Mouse (Mus musculus): Measurements from ENCODE around the gene Traf1. TPM values are rescaled to one million over a fixed set of nuclear protein-coding genes. Genes with fewer than 3 reads are reported as not detected.
A peak's percentile ranks its signal among the peaks of the same experiment; 100 is the strongest.

Traf1 gene
- polyA plus RNA-seq, 1 experiment from 2014 or later = 1.6 TPM

DNA sequence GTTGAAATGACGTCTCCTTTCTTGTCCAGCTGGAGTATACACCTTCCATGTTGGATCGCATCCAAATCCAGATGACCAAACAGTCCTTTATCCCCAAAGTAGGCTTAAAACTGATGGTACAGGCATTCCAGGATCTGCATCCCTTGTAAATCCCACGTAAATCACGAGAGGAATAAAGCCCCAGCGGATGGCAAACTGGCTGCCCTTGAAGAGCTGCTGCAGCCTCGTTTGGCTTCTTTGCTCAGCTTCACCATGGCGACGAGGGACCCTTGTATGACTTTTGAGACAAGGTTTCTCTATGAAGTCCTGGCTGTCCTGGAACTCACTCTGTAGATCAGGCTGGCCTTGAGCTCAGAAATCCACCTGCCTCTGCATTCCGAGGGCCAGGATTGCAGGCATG lies 3.1 kb upstream of the Traf1 start:
- H3K9ac ChIP-seq (replicated peaks) = no peak overlapping the region
- 61% methylated on average over 9 of the region's 9 CpGs for WGBS
- H3K27ac ChIP-seq (replicated peaks) = no peak overlapping the region
- no peaks in the 10 kb centered on the region for H3K36me3 ChIP-seq
- no peak for ATAC-seq (replicated peaks)
- H3K4me2 ChIP-seq (replicated peaks) = no peak overlapping the region
- peaks cover 8% of the 10 kb centered on the region; the same call in 1 of the 2 replicates for H3K4me1 ChIP-seq
- H3K9me3 ChIP-seq = no peaks in the 10 kb centered on the region
- no peak overlapping the region for H3K4me3 ChIP-seq
- no peaks in the 10 kb centered on the region for H3K27me3 ChIP-seq

DNA sequence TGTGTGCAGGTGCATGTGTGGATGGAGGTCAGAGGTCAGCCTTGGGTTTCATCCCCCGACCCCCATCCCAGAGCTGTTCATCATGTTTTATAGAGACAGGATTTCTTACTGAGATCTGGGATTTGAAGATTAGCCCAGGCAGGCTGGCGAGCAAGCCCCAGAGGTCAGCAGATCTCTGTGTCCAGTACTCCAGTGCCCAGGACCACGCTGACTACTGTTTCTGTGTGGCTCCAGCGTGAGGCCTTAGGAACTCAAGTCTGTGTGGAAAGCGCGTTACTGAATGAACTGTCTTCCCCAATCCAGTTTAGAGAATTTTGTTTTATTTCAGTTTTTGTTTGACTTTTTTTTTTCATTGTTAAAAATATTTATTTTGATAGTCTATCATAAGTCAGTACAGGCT lies 2.7 kb upstream of the Traf1 start:
- no peak overlapping the region for H3K9ac ChIP-seq (replicated peaks)
- no peaks in the 10 kb centered on the region for H3K36me3 ChIP-seq
- no peak for ATAC-seq (replicated peaks)
- H3K27me3 ChIP-seq = no peaks in the 10 kb centered on the region
- no peak overlapping the region for H3K4me3 ChIP-seq
- no peaks in the 10 kb centered on the region for H3K9me3 ChIP-seq
- no peak overlapping the region for H3K4me2 ChIP-seq (replicated peaks)
- no peak overlapping the region for H3K27ac ChIP-seq (replicated peaks)
- WGBS = 91% methylated on average over 6 of the region's 6 CpGs
- peaks cover 3% of the 10 kb centered on the region; the same call in 1 of the 2 replicates for H3K4me1 ChIP-seq

GRCm38 (mm10) chr2:34963371-34963956 lies 1.9 kb upstream of the Traf1 start:
- Histone ChIP-seq H3K4me2 (replicated peaks) (no peak overlapping the region), H3K4me1 (peaks cover 3% of the 10 kb centered on the region; the same call in 1 of the 2 replicates), H3K9me3 (no peaks in the 10 kb centered on the region), H3K4me3 (no peak overlapping the region), H3K27ac (replicated peaks) (no peak overlapping the region), H3K36me3 (no peaks in the 10 kb centered on the region), H3K27me3 (no peaks in the 10 kb centered on the region), H3K9ac (replicated peaks) (no peak overlapping the region)
- 85% methylated on average over 13 of the region's 13 CpGs for WGBS
- no peak for ATAC-seq (replicated peaks)

DNA sequence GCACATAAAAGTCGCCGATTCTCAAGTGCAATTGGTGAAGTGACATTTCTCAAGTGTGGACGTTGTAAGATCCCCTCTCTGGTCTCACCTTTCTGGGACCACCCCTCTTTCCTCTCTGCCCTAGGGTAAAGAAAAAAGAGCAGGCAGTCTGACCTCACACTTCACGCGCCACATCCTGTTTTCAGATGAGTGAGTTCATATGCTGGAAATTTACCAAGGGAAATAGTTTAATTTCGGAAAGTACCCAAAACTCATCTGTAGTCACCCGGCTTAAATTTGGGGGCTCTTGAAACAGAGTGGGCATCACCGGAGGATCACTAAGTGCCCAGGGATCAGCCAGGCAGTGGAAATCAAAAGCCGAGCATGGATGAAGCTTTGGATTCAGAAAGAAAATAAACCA lies 1.3 kb upstream of the Traf1 start:
- Histone ChIP-seq H3K9ac (replicated peaks) (no peak overlapping the region), H3K4me2 (replicated peaks) (no peak overlapping the region), H3K27me3 (no peaks in the 10 kb centered on the region), H3K4me3 (no peak overlapping the region), H3K9me3 (no peaks in the 10 kb centered on the region), H3K36me3 (no peaks in the 10 kb centered on the region), H3K27ac (replicated peaks) (no peak overlapping the region), H3K4me1 (peaks cover 3% of the 10 kb centered on the region; the same call in 1 of the 2 replicates)
- 91% methylated on average over 9 of the region's 9 CpGs for WGBS
- no peak for ATAC-seq (replicated peaks)

DNA sequence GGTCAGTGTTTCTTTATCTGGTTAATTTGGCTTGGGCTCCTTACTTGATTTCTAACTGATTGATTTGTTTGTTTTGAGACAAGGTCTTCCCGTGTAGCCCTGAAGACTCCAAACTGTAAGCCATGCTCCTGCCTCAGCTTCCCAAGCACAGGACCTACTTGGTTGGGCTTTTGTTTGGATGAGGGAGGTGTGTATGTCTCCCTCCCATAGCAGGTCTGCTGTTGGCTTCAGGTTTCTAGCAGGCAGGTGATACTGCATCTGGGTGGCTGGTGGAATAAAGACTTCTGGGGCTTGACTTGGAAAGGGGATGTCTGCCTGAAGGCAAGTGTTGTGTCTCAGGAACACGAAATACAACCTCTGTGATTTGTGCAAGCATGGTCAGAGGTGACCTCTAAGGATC lies 639 bp upstream of the Traf1 start:
- no peaks in the 10 kb centered on the region for H3K27me3 ChIP-seq
- H3K9ac ChIP-seq (replicated peaks) = no peak overlapping the region
- H3K4me1 ChIP-seq = peaks cover 3% of the 10 kb centered on the region; the same call in 1 of the 2 replicates
- no peak overlapping the region for H3K4me3 ChIP-seq
- no peak overlapping the region for H3K27ac ChIP-seq (replicated peaks)
- ATAC-seq (replicated peaks) = no peak
- H3K4me2 ChIP-seq (replicated peaks) = no peak overlapping the region
- no peaks in the 10 kb centered on the region for H3K9me3 ChIP-seq
- WGBS = 93% methylated on average over 2 of the region's 2 CpGs
- H3K36me3 ChIP-seq = no peaks in the 10 kb centered on the region

DNA sequence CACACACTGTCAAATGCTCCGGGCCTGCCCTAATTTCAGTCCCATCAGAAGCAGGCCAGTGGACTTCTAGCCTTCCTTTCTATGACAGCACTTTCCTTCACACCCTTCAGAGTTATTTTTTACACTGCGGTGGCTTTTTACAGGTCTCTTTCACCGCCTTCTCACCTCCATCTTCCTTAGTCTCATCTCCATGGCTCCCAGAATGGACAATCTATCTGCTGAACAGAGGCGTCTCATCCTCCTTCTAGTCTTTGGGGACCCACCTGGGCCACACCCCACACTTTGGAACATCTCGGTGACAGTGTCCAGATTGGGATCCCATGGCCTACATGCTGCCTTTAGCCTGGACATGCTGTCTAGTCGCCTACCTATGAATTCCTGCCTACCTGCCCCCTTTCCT lies 606 bp downstream of the Traf1 start:
- Histone ChIP-seq H3K27me3 (no peaks in the 10 kb centered on the region), H3K9ac (replicated peaks) (no peak overlapping the region), H3K4me2 (replicated peaks) (peak overlapping the region; percentile 23; the same call in 1 of the 2 replicates), H3K9me3 (no peaks in the 10 kb centered on the region), H3K4me1 (peaks cover 3% of the 10 kb centered on the region; the same call in 1 of the 2 replicates), H3K4me3 (no peak overlapping the region), H3K36me3 (no peaks in the 10 kb centered on the region), H3K27ac (replicated peaks) (no peak overlapping the region)
- 78% methylated on average over 6 of the region's 6 CpGs for WGBS
- ATAC-seq (replicated peaks) = no peak

- Histone ChIP-seq H3K9me3 (no peaks in the 10 kb centered on the region), H3K36me3 (no peaks in the 10 kb centered on the region), H3K27ac (replicated peaks) (no peak overlapping the region), H3K9ac (replicated peaks) (no peak overlapping the region), H3K4me3 (no peak overlapping the region), H3K4me1 (peaks cover 3% of the 10 kb centered on the region; the same call in 1 of the 2 replicates), H3K4me2 (replicated peaks) (no peak overlapping the region), H3K27me3 (no peaks in the 10 kb centered on the region)
- ATAC-seq (replicated peaks) = no peak
- 86% methylated on average over 5 of the region's 5 CpGs for WGBS
Measured at GRCm38 (mm10) chr2:34960466-34960865, 1.1 kb downstream of the Traf1 start.

DNA sequence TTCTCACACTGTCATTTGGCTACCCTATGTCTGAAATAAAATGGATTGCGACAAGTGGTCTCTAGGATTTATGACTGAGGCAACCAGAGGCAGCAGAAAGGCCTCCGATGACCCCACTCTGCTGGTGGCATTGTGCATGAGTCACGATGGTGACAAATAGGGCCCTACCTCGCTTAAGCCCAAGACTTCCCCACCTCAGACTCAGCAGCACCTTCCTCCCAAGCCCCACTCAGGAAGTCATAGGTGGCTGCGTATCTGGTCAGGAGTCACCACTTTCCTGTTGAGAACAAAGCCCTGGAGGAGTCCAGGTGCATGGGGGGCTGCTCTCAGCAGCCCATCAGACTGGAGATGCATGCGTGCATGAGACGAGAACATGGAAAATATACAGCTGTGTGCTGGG lies 3.0 kb downstream of the Traf1 start:
- Histone ChIP-seq H3K4me1 (peaks cover 3% of the 10 kb centered on the region; the same call in 1 of the 2 replicates), H3K9ac (replicated peaks) (no peak overlapping the region), H3K4me2 (replicated peaks) (no peak overlapping the region), H3K27ac (replicated peaks) (no peak overlapping the region), H3K4me3 (no peak overlapping the region), H3K9me3 (no peaks in the 10 kb centered on the region), H3K27me3 (no peaks in the 10 kb centered on the region), H3K36me3 (no peaks in the 10 kb centered on the region)
- 95% methylated on average over 7 of the region's 7 CpGs for WGBS
- no peak for ATAC-seq (replicated peaks)

DNA sequence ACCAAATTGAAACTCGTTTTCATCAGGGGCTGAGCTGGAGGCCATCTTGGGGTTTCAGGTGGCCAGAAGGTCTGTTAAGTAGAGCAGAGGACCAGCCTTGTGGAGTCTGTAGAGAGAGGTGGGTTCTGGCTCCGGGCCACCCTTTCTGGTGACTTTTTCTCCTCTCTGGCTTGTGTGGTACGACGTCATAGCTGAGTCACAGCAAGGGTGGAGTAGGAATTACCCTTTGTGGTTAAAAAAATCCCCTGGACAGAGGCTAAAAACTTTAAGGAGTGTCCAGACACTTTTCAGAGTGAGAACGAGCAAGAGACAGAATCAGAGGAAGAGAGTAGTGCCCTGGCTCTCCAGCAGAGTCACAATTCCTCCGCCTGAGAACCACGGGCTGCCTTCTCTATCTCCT lies 3.5 kb downstream of the Traf1 start:
- Histone ChIP-seq H3K36me3 (no peaks in the 10 kb centered on the region), H3K9me3 (no peaks in the 10 kb centered on the region), H3K27me3 (no peaks in the 10 kb centered on the region), H3K9ac (replicated peaks) (no peak overlapping the region), H3K4me1 (peaks cover 3% of the 10 kb centered on the region; the same call in 1 of the 2 replicates), H3K27ac (replicated peaks) (no peak overlapping the region), H3K4me3 (no peak overlapping the region), H3K4me2 (replicated peaks) (no peak overlapping the region)
- WGBS = 77% methylated on average over 7 of the region's 7 CpGs
- ATAC-seq (replicated peaks) = no peak

DNA sequence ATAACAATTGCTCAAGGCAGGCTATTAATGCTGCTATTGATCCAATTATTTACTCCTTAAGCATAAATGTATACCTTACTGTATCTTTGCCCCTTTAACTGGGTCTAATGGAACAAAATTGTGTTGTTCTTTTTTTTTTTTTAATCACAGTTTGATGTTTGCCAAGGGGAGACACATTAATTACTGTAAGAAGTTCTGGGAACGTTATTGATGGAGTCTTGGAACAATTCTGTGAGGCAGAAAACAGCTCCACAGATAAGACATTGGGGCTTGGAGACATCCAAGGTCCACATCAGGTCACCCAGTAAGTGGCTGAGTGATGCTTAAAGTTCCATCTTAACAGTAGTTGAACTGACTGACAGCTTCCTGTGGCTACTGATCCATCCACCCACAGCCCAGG lies 4.2 kb downstream of the Traf1 start:
- no peak overlapping the region for H3K4me2 ChIP-seq (replicated peaks)
- no peaks in the 10 kb centered on the region for H3K9me3 ChIP-seq
- H3K9ac ChIP-seq (replicated peaks) = no peak overlapping the region
- no peak overlapping the region for H3K4me3 ChIP-seq
- no peak overlapping the region for H3K27ac ChIP-seq (replicated peaks)
- H3K4me1 ChIP-seq = peaks cover 3% of the 10 kb centered on the region; the same call in 1 of the 2 replicates
- ATAC-seq (replicated peaks) = no peak
- WGBS = 90% methylated on average over 1 of the region's 1 CpGs
- no peaks in the 10 kb centered on the region for H3K36me3 ChIP-seq
- H3K27me3 ChIP-seq = no peaks in the 10 kb centered on the region

DNA sequence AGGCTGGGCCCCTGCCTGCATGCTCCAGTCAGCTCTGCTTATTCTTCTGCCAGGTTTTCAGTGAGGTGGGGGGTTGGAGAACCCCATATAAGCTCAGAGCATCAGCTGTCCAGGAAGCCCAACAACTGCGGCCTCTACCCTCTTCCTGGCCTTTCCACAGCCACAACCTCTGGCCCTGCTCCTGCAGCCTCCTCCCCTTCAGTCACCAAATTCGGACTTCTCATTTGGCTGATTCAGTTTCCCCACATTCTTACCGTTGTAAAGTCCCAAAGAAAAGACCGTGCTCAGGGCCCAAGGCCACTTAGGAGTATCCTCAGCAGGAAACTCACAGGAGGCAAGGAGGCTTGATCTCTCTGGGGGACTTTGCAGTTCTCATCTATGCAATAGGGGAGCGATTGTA lies 4.6 kb downstream of the Traf1 start:
- H3K9me3 ChIP-seq = no peaks in the 10 kb centered on the region
- ATAC-seq (replicated peaks) = no peak
- no peak overlapping the region for H3K9ac ChIP-seq (replicated peaks)
- 61% methylated on average over 5 of the region's 5 CpGs for WGBS
- no peak overlapping the region for H3K4me3 ChIP-seq
- no peak overlapping the region for H3K4me2 ChIP-seq (replicated peaks)
- no peaks in the 10 kb centered on the region for H3K36me3 ChIP-seq
- H3K4me1 ChIP-seq = peaks cover 3% of the 10 kb centered on the region; the same call in 1 of the 2 replicates
- H3K27ac ChIP-seq (replicated peaks) = no peak overlapping the region
- no peaks in the 10 kb centered on the region for H3K27me3 ChIP-seq

GRCm38 (mm10) chr2:34954344-34954743 lies 7.2 kb downstream of the Traf1 start:
- Histone ChIP-seq H3K4me3 (no peak overlapping the region), H3K9me3 (no peaks in the 10 kb centered on the region), H3K36me3 (no peaks in the 10 kb centered on the region), H3K27me3 (no peaks in the 10 kb centered on the region), H3K9ac (replicated peaks) (no peak overlapping the region), H3K27ac (replicated peaks) (no peak overlapping the region), H3K4me1 (no peaks in the 10 kb centered on the region), H3K4me2 (replicated peaks) (no peak overlapping the region)
- ATAC-seq (replicated peaks) = no peak

- Histone ChIP-seq H3K9ac (replicated peaks) (no peak overlapping the region), H3K9me3 (no peaks in the 10 kb centered on the region), H3K27me3 (no peaks in the 10 kb centered on the region), H3K4me3 (no peak overlapping the region), H3K36me3 (no peaks in the 10 kb centered on the region), H3K27ac (replicated peaks) (no peak overlapping the region), H3K4me1 (no peaks in the 10 kb centered on the region), H3K4me2 (replicated peaks) (no peak overlapping the region)
- 72% methylated on average over 2 of the region's 2 CpGs for WGBS
- ATAC-seq (replicated peaks) = no peak
Measured at GRCm38 (mm10) chr2:34953547-34954116, 7.9 kb downstream of the Traf1 start.

All from forebrain, embryonic 15.5 days (tissue).